Mouse (Mus musculus): ENCODE data around the gene Coro7.

- TF ChIP-seq CTCF (IDR thresholded peaks at IDR 0.05; ENCODE audit: low read depth, low read length) (no peak), POLR2A (IDR thresholded peaks at IDR 0.05; ENCODE audit: extremely low read depth, insufficient read depth, low read length) (no peak)
These were observed 3.1 kb upstream of the Coro7 start for GRCm38 (mm10) chr16:4682628-4683179.
